Mouse (Mus musculus): ENCODE results near the gene Crtc3.
A peak's percentile ranks its signal among the peaks of the same experiment; 100 is the strongest.

Gene Crtc3

GRCm38 (mm10) chr7:80682630-80683029 lies 6.0 kb downstream of the Crtc3 start:
- no peak for DNase-seq

- no peak for DNase-seq
These were observed 8.3 kb downstream of the Crtc3 start for GRCm38 (mm10) chr7:80680218-80680847.

DNA sequence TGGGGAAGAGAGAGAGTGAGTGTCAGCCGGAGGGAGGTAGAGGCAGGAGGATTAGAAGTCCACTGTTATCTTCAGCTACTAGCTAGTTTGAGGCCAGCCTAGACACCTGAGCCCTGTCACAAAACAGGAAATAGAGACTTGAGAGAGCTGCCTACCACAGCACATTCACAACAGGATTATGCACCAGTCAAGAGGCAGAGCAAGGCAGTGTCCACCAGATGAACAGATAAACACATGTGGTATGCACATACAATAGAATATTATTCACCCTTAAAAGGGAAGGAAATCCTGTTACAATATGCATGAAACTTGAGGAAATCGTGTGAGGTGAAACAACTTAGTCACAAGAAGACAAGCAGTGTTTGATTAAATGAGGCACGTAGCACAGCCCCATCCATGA lies 16.4 kb downstream of the Crtc3 start:
- DNase-seq: no peak

- DNase-seq: no peak
These were observed 17.8 kb downstream of the Crtc3 start for GRCm38 (mm10) chr7:80670889-80671288.

- no peak for DNase-seq
These were observed 21.5 kb downstream of the Crtc3 start for GRCm38 (mm10) chr7:80667190-80667589.

GRCm38 (mm10) chr7:80666198-80666915 lies 22.3 kb downstream of the Crtc3 start:
- peak; percentile 48 to 74 for DNase-seq

DNA sequence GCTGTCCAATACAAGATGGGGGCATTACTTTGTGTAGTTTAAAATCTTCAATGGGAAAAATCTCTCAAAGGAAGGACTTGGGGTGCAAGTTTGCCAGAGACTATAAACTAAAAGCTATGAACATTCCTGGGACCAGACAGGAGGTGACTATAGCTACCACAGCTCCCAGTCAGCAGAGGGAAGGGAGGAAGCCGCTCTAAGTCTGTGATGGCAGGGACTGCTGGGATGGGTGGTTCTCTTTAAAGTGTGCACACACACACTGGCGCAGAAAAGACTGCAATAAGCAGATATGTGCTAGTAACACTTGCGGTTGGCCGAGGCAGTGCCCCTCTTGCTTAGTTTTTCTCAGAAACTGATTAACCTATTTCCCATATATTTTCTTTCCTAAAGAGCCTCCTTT lies 27.6 kb downstream of the Crtc3 start:
- no peak for DNase-seq

DNA sequence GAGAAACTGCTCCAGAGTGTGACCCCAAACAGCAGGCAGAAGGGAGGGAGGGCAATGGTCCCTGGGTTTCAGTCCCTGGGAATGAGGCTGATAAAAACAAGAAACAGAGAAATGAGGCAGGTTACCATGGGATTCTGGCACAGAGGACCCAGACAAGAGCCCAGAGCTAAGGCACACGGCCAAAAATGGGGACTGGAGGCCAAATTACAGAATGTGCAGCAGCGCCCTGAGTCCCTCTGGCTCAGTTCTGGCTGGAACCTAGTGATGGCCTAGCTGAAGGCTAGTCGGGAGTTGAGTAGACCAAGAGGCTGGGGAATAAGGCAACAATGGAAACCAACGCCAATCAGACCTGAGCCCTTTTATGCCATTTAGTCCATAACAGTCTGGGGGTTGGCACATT lies 28.1 kb downstream of the Crtc3 start:
- DNase-seq: peak; percentile 65 to 86

DNA sequence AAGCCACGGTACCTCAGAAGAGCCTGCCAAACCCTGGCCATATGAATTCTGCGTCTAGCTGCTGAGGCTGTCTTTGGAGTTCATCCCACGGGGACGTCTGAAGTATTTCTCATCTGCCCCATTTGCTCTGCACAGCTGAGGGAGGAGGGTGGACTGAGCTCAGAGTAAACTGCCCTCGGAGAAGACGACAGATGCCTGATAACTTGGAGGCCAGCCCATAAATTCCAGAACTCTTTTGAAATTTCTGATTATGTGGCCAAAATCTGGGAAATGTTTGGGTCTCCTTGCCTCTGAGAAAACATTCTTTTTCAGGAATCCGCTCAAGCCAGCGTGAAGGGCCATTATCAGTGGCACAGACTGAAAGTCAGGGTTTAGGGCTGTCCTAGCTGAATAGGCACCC lies 30.8 kb downstream of the Crtc3 start:
- DNase-seq: peak; percentile 66 to 83

GRCm38 (mm10) chr7:80655350-80656013 lies 33.2 kb downstream of the Crtc3 start:
- peak in 1 of 2 experiments; percentile 54 for DNase-seq

GRCm38 (mm10) chr7:80654926-80655325 lies 33.8 kb downstream of the Crtc3 start:
- no peak for DNase-seq

GRCm38 (mm10) chr7:80654393-80654792 lies 34.3 kb downstream of the Crtc3 start:
- no peak for DNase-seq

GRCm38 (mm10) chr7:80653971-80654370 lies 34.7 kb downstream of the Crtc3 start:
- no peak for DNase-seq

GRCm38 (mm10) chr7:80653077-80653476 lies 35.6 kb downstream of the Crtc3 start:
- DNase-seq: no peak

- no peak for DNase-seq
These were observed 36.4 kb downstream of the Crtc3 start for GRCm38 (mm10) chr7:80652289-80652688.

- DNase-seq: peak; percentile 51 to 54
These were observed 41.2 kb downstream of the Crtc3 start for GRCm38 (mm10) chr7:80647437-80647871.

- DNase-seq: peak in 1 of 2 experiments; percentile 55
These were observed 42.3 kb downstream of the Crtc3 start for GRCm38 (mm10) chr7:80646093-80647025.

DNA sequence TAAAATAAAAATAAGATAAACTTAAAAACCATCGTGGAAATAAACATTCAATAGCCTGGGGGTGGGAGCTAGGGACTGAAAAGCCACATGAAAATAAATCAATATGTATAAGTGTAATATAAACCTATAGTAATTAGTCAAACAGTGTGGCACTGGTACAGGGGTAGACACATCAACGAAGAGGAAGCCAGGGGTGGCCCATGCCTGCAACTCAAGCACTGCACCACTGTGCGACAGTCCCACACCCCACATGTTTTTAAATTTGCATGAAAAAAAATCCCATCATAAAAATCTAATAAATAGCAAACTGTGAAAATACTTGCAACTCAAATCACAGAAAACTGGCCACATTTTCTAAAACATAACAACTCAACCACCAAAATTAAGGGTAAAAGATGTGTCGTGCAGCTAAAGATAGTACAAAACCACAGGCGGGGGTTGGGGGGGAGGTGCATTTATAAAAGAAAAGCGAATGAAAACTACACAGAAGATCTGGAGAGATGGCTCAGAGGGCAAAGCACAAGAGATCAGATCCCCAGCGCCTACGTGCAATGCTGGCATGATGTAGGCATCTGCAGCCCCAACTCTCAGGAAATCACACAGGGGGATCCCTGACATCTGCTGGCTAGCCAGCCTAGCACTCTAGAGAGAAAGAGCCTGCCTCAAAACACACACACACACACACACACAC lies 45.6 kb downstream of the Crtc3 start:
- DNase-seq: no peak

DNA sequence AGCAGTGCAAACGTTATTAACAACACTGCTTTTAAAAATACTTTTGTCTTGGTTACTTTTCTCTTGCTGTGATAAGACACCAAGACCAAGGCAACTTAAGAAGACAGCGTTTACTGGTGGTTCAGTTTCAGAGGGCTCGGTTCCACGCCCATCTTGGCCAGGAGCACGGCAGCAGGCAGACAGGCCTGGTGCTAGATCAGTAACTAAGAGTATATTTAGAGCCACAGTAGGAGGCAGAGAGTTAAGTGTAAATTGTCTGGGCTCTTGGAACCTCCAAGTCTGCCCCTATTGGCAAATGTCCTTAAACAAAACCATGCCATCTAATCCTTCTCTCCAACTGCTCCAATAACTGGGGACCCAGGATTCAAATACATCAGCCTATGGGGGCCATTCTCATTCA lies 46.1 kb downstream of the Crtc3 start:
- DNase-seq: no peak

DNA sequence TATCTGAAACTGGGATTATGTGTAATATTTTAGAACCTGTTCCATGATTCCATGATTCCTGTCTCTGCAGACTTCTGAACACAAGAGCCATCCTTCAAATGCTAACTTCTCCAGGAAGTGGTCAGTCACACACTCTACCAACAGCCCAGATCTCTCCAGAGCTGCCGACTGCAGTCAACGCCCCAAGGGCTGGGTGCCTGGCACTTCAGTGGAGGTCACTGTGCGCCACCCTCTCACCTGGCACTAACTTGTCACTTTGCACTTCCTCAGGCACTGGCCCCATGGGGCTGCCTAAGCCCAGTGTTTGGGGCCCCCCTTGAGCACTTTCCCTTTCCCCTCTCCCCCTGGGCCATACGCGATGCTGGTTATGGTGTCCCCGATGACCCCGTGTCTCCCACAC lies 46.8 kb downstream of the Crtc3 start:
- peak; percentile 31 to 53 for DNase-seq

DNA sequence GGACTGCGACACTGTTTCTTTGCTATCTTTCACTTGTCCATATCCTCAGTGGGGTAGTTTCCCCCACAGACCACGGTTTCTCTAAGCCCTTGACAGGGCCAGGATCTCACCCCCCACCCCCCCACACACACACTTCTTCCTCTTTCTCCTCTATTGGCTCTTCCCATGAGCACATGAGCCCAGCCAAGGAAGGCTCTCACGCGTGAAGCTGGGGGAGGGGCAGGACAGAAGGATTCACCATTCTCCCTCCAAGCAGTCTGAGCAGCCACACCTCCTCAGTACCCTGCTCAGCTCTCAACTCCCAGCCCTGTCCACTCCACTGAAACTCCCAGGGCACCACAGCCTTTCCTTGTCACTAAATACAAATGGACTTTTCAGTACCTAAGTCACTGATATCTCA lies 47.2 kb downstream of the Crtc3 start:
- DNase-seq: no peak

- no peak for DNase-seq
These were observed 48.7 kb downstream of the Crtc3 start for GRCm38 (mm10) chr7:80639981-80640380.
